Mouse (Mus musculus): ENCODE data around the gene Icam2.
"Not testable (repeated sequence)": the region's sequence is repeated elsewhere in the genome, so short reads cannot be mapped to it uniquely, and the experiment has no call there.

Gene Icam2

GRCm38 (mm10) chr11:106344910-106345309, 43.0 kb downstream of the Icam2 start:
- no peak for DNase-seq (ENCODE audit: low read depth)

GRCm38 (mm10) chr11:106340990-106341520, 46.8 kb downstream of the Icam2 start:
- DNase-seq (ENCODE audit: low read depth): no peak

DNA sequence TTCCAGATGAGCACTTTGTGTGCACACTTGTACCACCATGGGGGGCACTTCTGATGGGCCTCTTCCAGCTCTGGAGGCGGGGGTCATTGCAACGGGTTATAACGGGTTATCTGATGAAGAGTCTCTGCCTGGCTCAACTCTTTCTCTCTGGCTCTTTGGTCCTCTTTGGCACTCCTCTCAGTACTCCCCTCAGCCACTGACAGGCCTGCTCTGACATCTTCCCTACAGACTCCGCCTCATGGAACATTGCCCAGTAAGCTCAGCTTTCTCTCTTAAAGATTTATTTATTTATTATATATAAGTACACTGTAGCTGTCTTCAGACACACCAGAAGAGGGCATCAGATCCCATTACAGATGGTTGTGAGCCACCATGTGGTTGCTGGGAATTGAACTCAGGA, 48.6 kb downstream of the Icam2 start:
- DNase-seq (ENCODE audit: low read depth): not testable (repeated sequence)

DNA sequence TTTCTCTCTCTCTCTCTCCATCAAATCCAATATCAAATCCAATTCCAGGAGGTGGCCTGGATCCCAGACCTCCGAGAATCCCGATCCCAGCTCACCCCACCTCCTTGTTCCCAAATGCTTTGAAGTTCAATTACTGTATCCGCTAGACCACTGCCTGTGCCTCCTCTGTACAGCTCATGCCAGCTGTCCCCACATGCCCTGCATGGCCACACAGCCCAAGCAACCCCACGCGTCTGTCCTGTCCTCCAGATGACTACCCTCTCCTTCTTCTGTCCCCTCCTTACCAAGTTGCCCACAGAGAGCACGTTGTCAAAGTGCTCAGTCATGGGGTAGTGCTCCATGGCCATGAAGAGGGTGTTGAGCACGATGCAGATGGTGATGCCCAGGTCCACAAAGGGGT, 49.0 kb downstream of the Icam2 start:
- DNase-seq (ENCODE audit: low read depth): no peak

DNA sequence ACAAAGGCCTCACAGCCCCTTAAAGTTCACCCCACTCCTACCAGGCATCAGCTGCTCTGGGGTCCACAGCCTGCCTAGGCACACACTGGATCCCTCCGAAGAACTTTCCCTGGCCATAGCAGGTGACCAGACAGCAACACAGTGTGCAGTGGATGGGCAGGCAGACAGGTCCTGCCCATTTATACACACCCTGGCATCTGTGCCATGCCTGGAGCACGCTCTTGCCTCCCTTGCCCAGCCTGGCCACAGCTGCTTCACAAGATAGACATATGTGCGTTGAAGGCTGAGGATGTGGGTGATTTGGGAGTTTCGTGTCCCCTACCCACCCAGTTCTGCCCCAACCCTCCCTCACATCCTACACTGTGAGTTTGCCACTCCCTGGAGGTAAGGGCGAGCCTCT, 49.8 kb downstream of the Icam2 start:
- DNase-seq (ENCODE audit: low read depth): no peak

- no peak for DNase-seq (ENCODE audit: low read depth)
Observed at GRCm38 (mm10) chr11:106334066-106334465, 53.8 kb downstream of the Icam2 start.

DNA sequence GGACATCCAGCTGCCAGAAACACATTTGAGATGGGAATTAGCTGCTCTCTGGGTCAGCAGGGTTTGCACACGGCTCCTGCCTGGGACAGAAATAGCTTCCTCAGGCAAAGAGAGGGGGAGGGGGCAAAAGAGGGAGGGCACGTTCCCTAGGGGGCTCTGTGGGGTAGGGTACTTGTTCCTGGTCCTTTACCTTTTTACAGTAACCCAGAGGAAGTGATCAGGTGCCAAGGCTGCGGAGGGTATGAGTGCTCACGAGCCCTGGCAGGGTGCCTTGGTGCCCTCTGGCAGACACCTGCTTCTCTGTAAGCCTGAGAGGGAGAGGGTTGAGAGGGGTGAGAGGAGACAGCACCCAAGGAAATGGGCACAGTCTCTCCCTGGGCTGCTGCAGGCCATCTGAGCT, 55.4 kb downstream of the Icam2 start:
- DNase-seq (ENCODE audit: low read depth): no peak

GRCm38 (mm10) chr11:106329682-106330081, 58.2 kb downstream of the Icam2 start:
- peak; percentile 84 for DNase-seq (ENCODE audit: low read depth)

DNA sequence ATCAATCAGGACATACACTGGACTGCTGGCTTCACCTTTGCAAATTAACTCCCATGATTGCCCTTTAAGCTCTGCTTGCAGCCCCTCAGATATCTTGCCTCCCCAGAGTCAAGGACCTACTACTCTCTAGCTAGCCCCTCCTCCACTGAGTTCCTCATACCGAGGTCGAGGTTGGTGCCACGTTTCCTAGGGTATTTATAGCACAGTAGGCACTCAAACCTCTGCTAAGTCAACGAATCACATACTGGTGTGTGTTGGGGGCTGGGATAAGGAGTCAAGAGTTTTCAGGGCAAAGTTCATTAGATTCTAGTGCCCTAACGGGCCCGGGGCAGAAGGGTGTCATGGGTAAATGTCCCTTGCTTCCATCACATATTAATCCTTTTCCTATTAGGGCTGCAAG, 58.7 kb downstream of the Icam2 start:
- no peak for DNase-seq (ENCODE audit: low read depth)

DNA sequence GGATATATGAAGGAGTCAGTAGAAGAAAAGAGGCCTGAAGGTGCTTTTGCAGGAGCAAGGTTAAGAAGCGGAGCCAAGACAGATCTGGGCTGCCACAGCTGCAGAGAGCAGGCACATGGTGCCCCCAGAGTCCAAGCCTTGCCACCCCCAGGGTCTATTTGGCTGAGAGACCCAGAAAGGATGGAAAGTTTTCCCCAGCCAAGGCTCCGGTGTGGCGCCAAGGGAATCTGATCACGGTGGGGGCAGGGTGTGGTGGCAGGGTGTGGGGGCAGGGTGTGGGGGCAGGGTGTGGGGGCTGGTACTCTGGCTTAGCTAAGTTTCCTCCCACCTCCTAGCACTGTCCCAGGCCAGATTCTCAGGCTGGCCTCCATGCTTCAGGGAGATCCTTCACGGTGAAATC, 59.4 kb downstream of the Icam2 start:
- no peak for DNase-seq (ENCODE audit: low read depth)

All from induced T-regulatory cell, adult 2 months (primary cell).